Mouse (Mus musculus): ENCODE data around the gene Rpl12.
"Not testable (repeated sequence)": the region's sequence is repeated elsewhere in the genome, so short reads cannot be mapped to it uniquely, and the experiment has no call there.

The Rpl12 gene

GRCm38 (mm10) chr2:32981725-32982271, 20.4 kb downstream of the Rpl12 start, which contains the start of gene Slc2a8:
Gene Slc2a8 (minus strand): TSS chr2:32982083.
- DNase-seq (ENCODE audit: low spot score): peak; percentile 94

- DNase-seq (ENCODE audit: low spot score): no peak
Measured at GRCm38 (mm10) chr2:32982700-32983099, 21.3 kb downstream of the Rpl12 start.

DNA sequence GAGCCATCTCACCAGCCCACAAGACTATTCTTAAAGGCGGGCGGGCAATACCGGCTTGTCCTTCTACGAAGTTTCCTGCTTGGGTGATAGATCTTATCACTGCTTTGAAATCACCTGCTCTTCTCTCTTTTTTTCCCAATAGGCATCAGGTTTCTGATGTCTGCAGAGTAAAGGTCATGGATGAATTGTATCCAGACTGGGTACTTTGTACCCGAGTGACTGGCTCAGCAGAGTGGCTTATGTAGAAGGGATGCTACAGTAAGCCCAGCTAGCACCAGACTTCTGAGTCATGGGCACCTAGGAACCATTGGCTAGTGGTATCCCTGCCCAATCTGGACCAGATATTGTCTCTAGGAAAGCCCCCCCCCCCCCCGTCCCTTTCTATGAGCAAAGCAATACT, 22.3 kb downstream of the Rpl12 start:
- DNase-seq (ENCODE audit: low spot score): no peak

DNA sequence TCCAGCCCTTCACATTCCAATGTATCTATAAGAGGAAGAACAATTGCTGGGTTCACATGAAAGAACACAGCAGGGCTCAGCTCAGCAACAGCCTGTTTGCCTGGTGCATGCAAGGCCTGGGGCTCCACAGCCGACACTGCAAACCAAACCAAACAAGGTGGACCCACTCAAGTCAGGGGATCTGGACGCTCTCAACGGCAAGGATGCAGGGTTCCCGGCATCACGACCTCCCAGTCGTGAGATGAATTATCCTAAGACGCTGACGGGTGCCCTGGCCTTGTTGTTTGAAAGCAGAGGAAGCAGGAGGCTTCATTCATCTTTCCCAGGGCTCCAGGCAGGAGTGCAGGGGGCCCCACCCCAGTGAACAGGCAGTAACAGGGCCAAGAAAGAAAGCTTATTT, 24.5 kb downstream of the Rpl12 start:
- no peak for DNase-seq (ENCODE audit: low spot score)

- no peak for DNase-seq (ENCODE audit: low spot score)
Measured at GRCm38 (mm10) chr2:32989376-32989775, 28.0 kb downstream of the Rpl12 start.

GRCm38 (mm10) chr2:32990167-32990832, 28.9 kb downstream of the Rpl12 start:
- DNase-seq (ENCODE audit: low spot score): no peak

GRCm38 (mm10) chr2:32992130-32992529, 30.8 kb downstream of the Rpl12 start:
- no peak for DNase-seq (ENCODE audit: low spot score)

- no peak for DNase-seq (ENCODE audit: low spot score)
Measured at GRCm38 (mm10) chr2:32997081-32997480, 35.7 kb downstream of the Rpl12 start.

- DNase-seq (ENCODE audit: low spot score): no peak
Measured at GRCm38 (mm10) chr2:32997792-32998191, 36.4 kb downstream of the Rpl12 start.

- DNase-seq (ENCODE audit: low spot score): no peak
Measured at GRCm38 (mm10) chr2:32999752-33000151, 38.4 kb downstream of the Rpl12 start.

DNA sequence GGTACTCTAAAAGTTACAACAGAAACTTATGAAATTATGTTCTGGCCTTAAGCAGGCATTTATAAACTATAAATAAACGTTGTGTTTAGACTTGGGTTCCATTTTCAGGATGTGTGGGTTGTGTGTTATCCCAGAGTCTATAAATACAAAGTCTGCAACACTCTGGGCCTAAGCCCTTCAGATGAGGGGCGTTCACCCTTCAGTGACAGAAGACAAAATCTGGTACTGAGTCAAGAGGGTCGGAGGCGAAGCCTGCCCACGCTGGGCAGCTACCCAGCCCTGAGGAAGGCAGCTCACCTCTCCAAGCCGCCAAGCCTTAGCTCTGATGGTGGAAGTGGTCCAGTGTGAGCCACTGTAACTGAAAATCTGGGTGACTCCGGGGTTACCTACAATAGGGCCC, 40.8 kb downstream of the Rpl12 start:
- DNase-seq (ENCODE audit: low spot score): no peak

- DNase-seq (ENCODE audit: low spot score): no peak
Measured at GRCm38 (mm10) chr2:33005041-33005440, 43.7 kb downstream of the Rpl12 start.

GRCm38 (mm10) chr2:33009055-33009454, 47.7 kb downstream of the Rpl12 start:
- not testable (repeated sequence) for DNase-seq (ENCODE audit: low spot score)

GRCm38 (mm10) chr2:33014877-33015276, 53.5 kb downstream of the Rpl12 start:
- DNase-seq (ENCODE audit: low spot score): peak; percentile 56

Measured in layer of hippocampus, adult 11-12 months (tissue).